Mouse (Mus musculus) CD4-positive, CD25-positive, alpha-beta regulatory T cell (primary cell): ENCODE results near the gene Zfp101. TPM values are rescaled to one million over a fixed set of nuclear protein-coding genes. Genes with fewer than 3 reads are reported as not detected.

Experiments
- polyA plus RNA-seq: library from polyadenylated mRNA; unstranded; fragments of 100-300 nt; shearing (Covaris generic); gene quantifications from one replicate; pipeline ENCODE4 v1.2.1, GENCODE M21; 2017

Zfp101 gene
- polyA plus RNA-seq = 6.1 TPM

GRCm38 (mm10) chr17:33394182-33395034 is at the start of gene Zfp101:
TSS of gene Zfp101 (minus strand) at chr17:33394641.

GRCm38 (mm10) chr17:33432019-33432946 is 37.8 kb upstream of the Zfp101 start, which contains the start of gene Actl9:
TSS of gene Actl9 (plus strand) at chr17:33432896.

GRCm38 (mm10) chr17:33358411-33359384 is 35.7 kb downstream of the Zfp101 start, which contains the start of gene Zfp81:
TSS of gene Zfp81 (minus strand) at chr17:33358878.

Other genes with a start within 250 kb of the Zfp101 start
- gene Olfr55, start 226.2 kb downstream of the Zfp101 start, polyA plus RNA-seq = not detected
- not detected for gene Olfr239, start 203.3 kb downstream of the Zfp101 start, polyA plus RNA-seq
- gene Olfr1564, start 173.0 kb downstream of the Zfp101 start, polyA plus RNA-seq = not detected
- gene Zfp955a, start 139.5 kb downstream of the Zfp101 start, polyA plus RNA-seq = 18.7 TPM
- gene Olfr63, start 130.0 kb downstream of the Zfp101 start, polyA plus RNA-seq = 0.02 TPM
- gene Zfp955b, start 105.1 kb downstream of the Zfp101 start, polyA plus RNA-seq = 12.1 TPM
- gene Zfp81, start 35.8 kb downstream of the Zfp101 start, polyA plus RNA-seq = 13.0 TPM
- gene Actl9, start 38.3 kb upstream of the Zfp101 start, polyA plus RNA-seq = not detected
- gene Adamts10, start 129.6 kb upstream of the Zfp101 start, polyA plus RNA-seq = 111 TPM
- gene Myo1f, start 161.1 kb upstream of the Zfp101 start, polyA plus RNA-seq = 34.4 TPM
- gene Zfp414, start 234.4 kb upstream of the Zfp101 start, polyA plus RNA-seq = 74.9 TPM
- 2.2 TPM for gene Pram1, start 243.4 kb upstream of the Zfp101 start, polyA plus RNA-seq